Mouse (Mus musculus) layer of hippocampus, adult 2 months (tissue): ENCODE data around the gene Rims4. TPM values are rescaled to one million over a fixed set of nuclear protein-coding genes. Genes with fewer than 3 reads are reported as not detected.

Experiments
- DNase-seq, 2 experiments: peaks; one replicate each; pipeline ENCODE4 v3.0.0; 2022; ENCODE audit warnings: low spot score in 2 of 2
- H3K27ac ChIP-seq: fragments of 200-600 bp; 2 replicates; pipeline ENCODE4 v1.8.1; 2022
- H3K4me3 ChIP-seq: fragments of 200-600 bp; 2 replicates; pipeline ENCODE4 v1.8.1; 2022; ENCODE audit warnings: mild to moderate bottlenecking
- CTCF ChIP-seq: fragments of 200-600 bp; conservative IDR thresholded peaks from 2 replicates; pipeline ENCODE4 v1.8.1; 2022; ENCODE audit warnings: antibody characterized with exemption, mild to moderate bottlenecking, moderate library complexity
- long read RNA-seq, 2 experiments: library from polyadenylated mRNA; stranded (forward); transcript quantifications; one replicate each; pipeline ENCODE4 v2.0.0; 2021; ENCODE audit warnings: borderline mapping rate in 2 of 2
- total RNA-seq, 2 experiments: library from RNA; stranded (reverse); gene quantifications; 2 replicates each; pipeline ENCODE4 v1.2.3; 2021

Rims4 gene
- 10 to 100 TPM; 37.0 to 39.9 TPM for total RNA-seq
- long read RNA-seq, experiment 1, full-length matches to known transcripts = 6 of 15 reads
- long read RNA-seq, experiment 1, partial matches to known transcripts = 0 of 15 reads
- long read RNA-seq, experiment 1, other reads (novel, unspliced or antisense) = 9 of 15 reads
- long read RNA-seq, experiment 2, full-length matches to known transcripts = 5 of 14 reads
- long read RNA-seq, experiment 2, partial matches to known transcripts = 0 of 14 reads
- long read RNA-seq, experiment 2, other reads (novel, unspliced or antisense) = 9 of 14 reads

- TF ChIP-seq CTCF = no peak
- peak within 1 kb of the TSS; percentile 84 for H3K27ac ChIP-seq
- H3K4me3 ChIP-seq = peak within 1 kb of the TSS; percentile 76
- DNase-seq = peak; percentile 68 to 71
These were observed at the start of gene Rims4 for GRCm38 (mm10) chr2:163918317-163919258. Gene Rims4 (minus strand): TSS chr2:163918683.

- Histone ChIP-seq H3K27ac (no peak overlapping the region), H3K4me3 (no peak overlapping the region)
- DNase-seq = no peak
- TF ChIP-seq CTCF = no peak
These were observed 47.2 kb upstream of the Rims4 start for GRCm38 (mm10) chr2:163965706-163966105.

GRCm38 (mm10) chr2:163964606-163965560, 46.4 kb upstream of the Rims4 start:
- no peak for DNase-seq
- no peak for TF ChIP-seq CTCF
- no peak overlapping the region for H3K4me3 ChIP-seq
- no peak overlapping the region for H3K27ac ChIP-seq

- Histone ChIP-seq H3K4me3 (no peak overlapping the region), H3K27ac (no peak overlapping the region)
- DNase-seq = no peak
- no peak for TF ChIP-seq CTCF
These were observed 35.3 kb upstream of the Rims4 start for GRCm38 (mm10) chr2:163953622-163954310.

- TF ChIP-seq CTCF = peak; percentile 88
- peak; percentile 66 to 72 for DNase-seq
- Histone ChIP-seq H3K27ac (no peak overlapping the region), H3K4me3 (no peak overlapping the region)
These were observed 33.3 kb upstream of the Rims4 start for GRCm38 (mm10) chr2:163951770-163952169.

GRCm38 (mm10) chr2:163947976-163948375, 29.5 kb upstream of the Rims4 start:
- H3K27ac ChIP-seq = no peak overlapping the region
- TF ChIP-seq CTCF = no peak

GRCm38 (mm10) chr2:163946221-163946620, 27.7 kb upstream of the Rims4 start:
- DNase-seq = peak in 1 of 2 experiments; percentile 23
- Histone ChIP-seq H3K4me3 (no peak overlapping the region), H3K27ac (no peak overlapping the region)
- no peak for TF ChIP-seq CTCF

More at GRCm38 (mm10) chr2:163947976-163948375, 29.5 kb upstream of the Rims4 start:
- DNase-seq = no peak
- no peak overlapping the region for H3K4me3 ChIP-seq

GRCm38 (mm10) chr2:163944511-163944910, 26.0 kb upstream of the Rims4 start:
- H3K27ac ChIP-seq = no peak overlapping the region
- H3K4me3 ChIP-seq = no peak overlapping the region
- DNase-seq = no peak
- TF ChIP-seq CTCF = peak; percentile 27; the same call in 1 of the 2 replicates

GRCm38 (mm10) chr2:163943056-163943455, 24.6 kb upstream of the Rims4 start:
- TF ChIP-seq CTCF = no peak
- no peak for DNase-seq
- Histone ChIP-seq H3K4me3 (no peak overlapping the region), H3K27ac (no peak overlapping the region)

- H3K27ac ChIP-seq = no peak overlapping the region
- no peak overlapping the region for H3K4me3 ChIP-seq
- DNase-seq = no peak
- TF ChIP-seq CTCF = no peak
These were observed 21.0 kb upstream of the Rims4 start for GRCm38 (mm10) chr2:163939522-163939921.

GRCm38 (mm10) chr2:163932151-163932550, 13.7 kb upstream of the Rims4 start:
- no peak overlapping the region for H3K27ac ChIP-seq
- no peak overlapping the region for H3K4me3 ChIP-seq
- no peak for TF ChIP-seq CTCF
- no peak for DNase-seq

GRCm38 (mm10) chr2:163928464-163929200, 10.1 kb upstream of the Rims4 start:
- DNase-seq = no peak
- no peak for TF ChIP-seq CTCF
- H3K27ac ChIP-seq = no peak overlapping the region
- no peak overlapping the region for H3K4me3 ChIP-seq
